In genomic region chr11:88186947-88187243, GRCm38 (mm10) we compare ENCODE assay signal across 9 mouse cellular contexts. TPM values are rescaled to one million over a fixed set of nuclear protein-coding genes. Genes with fewer than 3 reads are reported as not detected.
DNase-seq lines count a peak whose midpoint lies in the region; ATAC-seq lines count a peak whose summit lies in the region.
"Had no signal": no experiment of that assay in that cellular context is flagged by ENCODE, and none has a peak within 500 bp of the region (broad histone marks: within the 10 kb centered on the region; RNA-seq: fewer than 3 reads in every experiment).

No protein-coding gene starts in this region.

- peaks cover 9% of the 10 kb centered on the region for H3K27me3 ChIP-seq in kidney, embryonic 16.5 days (ENCODE audit: insufficient read depth, low read length)
- H3K27me3 ChIP-seq in embryonic facial prominence, embryonic 15.5 days = peaks cover 5% of the 10 kb centered on the region; the same call in 1 of the 2 replicates
- peaks cover 7% of the 10 kb centered on the region for H3K27me3 ChIP-seq in intestine, embryonic 16.5 days (replicated peaks; ENCODE audit: control insufficient read depth, insufficient read depth, low read length)
- peaks cover 8% of the 10 kb centered on the region for H3K27me3 ChIP-seq in neural tube, embryonic 15.5 days (replicated peaks)
- H3K27me3 ChIP-seq: megakaryocyte, embryonic 14.5 days had no signal

- peaks cover 31% of the 10 kb centered on the region for H3K4me1 ChIP-seq in kidney, embryonic 16.5 days (ENCODE audit: insufficient read depth, low read length)
- H3K4me1 ChIP-seq in embryonic facial prominence, embryonic 15.5 days = peaks cover 46% of the 10 kb centered on the region
- peaks cover 22% of the 10 kb centered on the region for H3K4me1 ChIP-seq in intestine, embryonic 16.5 days (ENCODE audit: control insufficient read depth, insufficient read depth, low read length)
- H3K4me1 ChIP-seq in neural tube, embryonic 15.5 days = peaks cover 18% of the 10 kb centered on the region

- 41% methylated on average over 2 of the region's 2 CpGs for WGBS in kidney, embryonic 16.5 days
- WGBS in embryonic facial prominence, embryonic 15.5 days = 25% methylated on average over 2 of the region's 2 CpGs
- WGBS in intestine, embryonic 16.5 days = 43% methylated on average over 2 of the region's 2 CpGs
- WGBS in neural tube, embryonic 15.5 days = 41% methylated on average over 2 of the region's 2 CpGs

- H3K4me2 ChIP-seq in kidney, embryonic 16.5 days (replicated peaks; ENCODE audit: low read depth, low read length) = peak overlapping the region; percentile 52; the same call in 1 of the 2 replicates
- H3K4me2 ChIP-seq in embryonic facial prominence, embryonic 15.5 days (replicated peaks) = peak overlapping the region; percentile 45
- H3K4me2 ChIP-seq in intestine, embryonic 16.5 days (ENCODE audit: low read depth, low read length) = 0 out of 2 replicates have a peak overlapping the region, but pooled peaks have one; percentile 54
- H3K4me2 ChIP-seq in neural tube, embryonic 15.5 days = peak overlapping the region; percentile 49; the same call in 1 of the 2 replicates

- no peak overlapping the region for H3K4me3 ChIP-seq in kidney, embryonic 16.5 days (ENCODE audit: low read length)
- no peak overlapping the region for H3K4me3 ChIP-seq in embryonic facial prominence, embryonic 15.5 days (replicated peaks)
- no peak overlapping the region for H3K4me3 ChIP-seq in intestine, embryonic 16.5 days (ENCODE audit: low read length)
- no peak overlapping the region for H3K4me3 ChIP-seq in neural tube, embryonic 15.5 days (replicated peaks)

- H3K27ac ChIP-seq in kidney, embryonic 16.5 days (ENCODE audit: low read length) = peak overlapping the region; percentile 37; the same call in 1 of the 2 replicates
- peak overlapping the region; percentile 92 for H3K27ac ChIP-seq in embryonic facial prominence, embryonic 15.5 days (replicated peaks)
- H3K27ac ChIP-seq in intestine, embryonic 16.5 days (ENCODE audit: low read length) = peak overlapping the region; percentile 62
- peak overlapping the region; percentile 79 for H3K27ac ChIP-seq in neural tube, embryonic 15.5 days (replicated peaks)

- ATAC-seq in kidney, embryonic 16.5 days (ENCODE audit: low FRiP score, low TSS enrichment) = no peak
- no peak for ATAC-seq in embryonic facial prominence, embryonic 15.5 days (ENCODE audit: insufficient number of reproducible peaks, low FRiP score, low TSS enrichment, low read depth)
- ATAC-seq in intestine, embryonic 16.5 days = no peak
- ATAC-seq in neural tube, embryonic 15.5 days (ENCODE audit: low FRiP score) = no peak
- ATAC-seq in cerebellum, adult (ENCODE audit: insufficient number of reproducible peaks, low FRiP score, low TSS enrichment) = no peak

- no peak for DNase-seq in kidney, adult 18-20 months
- no peak for DNase-seq in spleen, postnatal 4 days (ENCODE audit: low spot score in 2 of 2)
- no peak for DNase-seq in cerebellum, adult 18-20 months

- peaks cover 4% of the 10 kb centered on the region; the same call in 1 of the 2 replicates for H3K36me3 ChIP-seq in kidney, embryonic 16.5 days (ENCODE audit: insufficient read depth, low read length)
- H3K36me3 ChIP-seq in embryonic facial prominence, embryonic 15.5 days = peaks cover 23% of the 10 kb centered on the region
- H3K36me3 ChIP-seq in intestine, embryonic 16.5 days (ENCODE audit: control insufficient read depth, insufficient read depth, low read length) = no peaks in the 10 kb centered on the region
- peaks cover 36% of the 10 kb centered on the region for H3K36me3 ChIP-seq in neural tube, embryonic 15.5 days

- peak overlapping the region; percentile 55 for H3K9ac ChIP-seq in kidney, embryonic 16.5 days (replicated peaks; ENCODE audit: low read length)
- H3K9ac ChIP-seq in embryonic facial prominence, embryonic 15.5 days = no peak overlapping the region
- peak overlapping the region; percentile 51 for H3K9ac ChIP-seq in intestine, embryonic 16.5 days (ENCODE audit: low read depth, low read length)
- no peak overlapping the region for H3K9ac ChIP-seq in neural tube, embryonic 15.5 days (replicated peaks)

- H3K9me3 ChIP-seq in kidney, embryonic 16.5 days (ENCODE audit: low read length) = no peaks in the 10 kb centered on the region
- no peaks in the 10 kb centered on the region for H3K9me3 ChIP-seq in embryonic facial prominence, embryonic 15.5 days (replicated peaks)
- no peaks in the 10 kb centered on the region for H3K9me3 ChIP-seq in intestine, embryonic 16.5 days (ENCODE audit: control insufficient read depth, low read length)
- no peaks in the 10 kb centered on the region for H3K9me3 ChIP-seq in neural tube, embryonic 15.5 days (replicated peaks)
- H3K9me3 ChIP-seq: megakaryocyte, embryonic 14.5 days had no signal

RNA-seq across cellular contexts. Expression of gene Mrps23, which starts 17.3 kb away (rescaled TPM):
- 61.5 and 66.6 TPM in 2 replicates for polyA plus RNA-seq in kidney, embryonic 16.5 days (2015; fragmentation: Nextera tagmentation; extraction: Ambion mirVana)
- 58.4 and 61.6 TPM in 2 replicates for polyA plus RNA-seq in embryonic facial prominence, embryonic 15.5 days (2015; fragmentation: Nextera tagmentation; extraction: Ambion mirVana)
- 56.3 and 63.9 TPM in 2 replicates for polyA plus RNA-seq in intestine, embryonic 16.5 days (2015; fragmentation: Nextera tagmentation; extraction: Ambion mirVana)
- polyA plus RNA-seq in neural tube, embryonic 15.5 days (2015; fragmentation: Nextera tagmentation; extraction: Ambion mirVana) = 64.9 and 66.2 TPM in 2 replicates

Comparison
In these comparisons a context has a peak if more than half of its experiments do, and no peak if none do; other contexts are left out.
1. H3K27ac ChIP-seq: peak in every context shown above with its lines; median percentile 92 in embryonic facial prominence, embryonic 15.5 days; 79 in neural tube, embryonic 15.5 days; 62 in intestine, embryonic 16.5 days; 37 in kidney, embryonic 16.5 days.
2. H3K9ac ChIP-seq: peak in kidney, embryonic 16.5 days (single experiment) and intestine, embryonic 16.5 days (single experiment); none in embryonic facial prominence, embryonic 15.5 days (single experiment) and neural tube, embryonic 15.5 days (single experiment).
3. Peak in every context shown above with its lines, with median percentiles within 50 percentile points of each other: H3K4me2 ChIP-seq.